Mouse (Mus musculus): Measurements from ENCODE around the gene Ccna1. TPM values are rescaled to one million over a fixed set of nuclear protein-coding genes. Genes with fewer than 3 reads are reported as not detected.

The Ccna1 gene
- polyA plus RNA-seq (2016; fragmentation: Nextera tagmentation; extraction: Ambion mirVana): 1.8 and 2.0 TPM in 2 replicates

DNA sequence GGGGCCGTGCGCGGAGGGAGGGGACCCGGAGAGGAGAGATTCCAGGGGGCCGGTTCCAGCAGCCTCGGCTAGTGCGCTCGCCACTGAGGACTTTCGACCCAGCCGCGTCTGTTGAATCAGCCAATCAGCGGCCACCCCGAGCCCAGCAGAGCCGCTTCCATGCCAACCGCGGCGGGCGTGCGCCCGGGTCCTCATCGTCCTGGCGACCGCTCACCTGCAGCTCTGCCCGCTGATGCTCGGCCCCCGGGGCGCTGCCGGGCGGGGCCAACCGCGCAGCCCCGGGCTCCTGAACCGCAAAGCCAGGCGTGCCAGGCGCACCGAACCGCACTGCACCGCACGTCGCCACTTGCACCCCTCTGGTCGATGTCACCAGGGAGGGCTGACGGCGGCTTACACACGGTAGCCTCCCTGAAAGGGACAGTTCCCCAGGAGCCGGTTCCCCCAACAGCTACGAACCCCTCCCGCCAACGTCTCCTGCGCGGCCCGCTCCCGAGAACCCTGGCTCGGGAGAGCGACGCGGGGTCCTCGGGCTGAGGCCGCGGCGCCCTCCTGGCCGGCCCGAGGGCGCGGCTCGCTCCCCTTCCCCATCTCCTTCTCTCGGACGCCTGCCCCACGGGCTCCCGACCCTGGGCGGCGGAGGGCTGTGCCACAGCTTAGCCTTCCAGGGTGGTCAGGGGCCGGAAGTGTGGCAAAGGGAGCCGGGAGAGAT lies at the start of gene Ccna1:
TSS of gene Ccna1 (minus strand) at position 464 of the 709 bp plus-strand sequence.
- Histone ChIP-seq H3K4me2 (replicated peaks) (peak within 1 kb of the TSS; percentile 99), H3K9me3 (no peaks in the 10 kb centered on the region), H3K4me1 (peaks cover 11% of the 10 kb centered on the region), H3K27ac (no peak within 1 kb of the TSS), H3K36me3 (no peaks in the 10 kb centered on the region), H3K4me3 (peak within 1 kb of the TSS; percentile 59), H3K27me3 (replicated peaks) (peaks cover 22% of the 10 kb centered on the region), H3K9ac (peak within 1 kb of the TSS; percentile 64)
- WGBS: under 1% methylated on average over 73 of the region's 73 CpGs
- peak; percentile 98 for ATAC-seq (ENCODE audit: low FRiP score, low read depth)

DNA sequence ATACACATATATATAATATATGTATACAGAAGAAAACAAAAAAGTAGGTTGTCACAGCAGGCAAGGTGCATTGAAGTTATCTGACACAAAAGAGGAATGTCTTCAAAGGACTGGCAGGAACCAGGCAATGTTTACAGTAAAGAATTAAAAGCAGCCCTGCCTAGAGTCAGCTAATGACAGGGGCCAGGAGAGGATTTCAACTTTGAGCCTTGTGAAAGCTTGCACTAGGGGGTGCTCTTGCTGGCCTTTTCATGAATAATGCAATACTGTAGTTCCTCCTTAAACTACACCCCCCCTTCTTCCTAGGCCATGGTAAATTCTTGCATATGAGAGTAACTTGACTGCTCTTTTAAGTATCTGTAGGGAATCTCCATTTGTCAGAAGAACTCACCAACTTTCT lies 45.8 kb upstream of the Ccna1 start:
- ATAC-seq (ENCODE audit: low FRiP score, low read depth): no peak
- H3K9ac ChIP-seq: no peak overlapping the region
- no peak overlapping the region for H3K4me3 ChIP-seq
- no peaks in the 10 kb centered on the region for H3K9me3 ChIP-seq
- no peaks in the 10 kb centered on the region for H3K27me3 ChIP-seq (replicated peaks)
- no peaks in the 10 kb centered on the region for H3K36me3 ChIP-seq
- no peak overlapping the region for H3K27ac ChIP-seq
- H3K4me2 ChIP-seq (replicated peaks): no peak overlapping the region
- H3K4me1 ChIP-seq: peaks cover 14% of the 10 kb centered on the region; the same call in 1 of the 2 replicates

DNA sequence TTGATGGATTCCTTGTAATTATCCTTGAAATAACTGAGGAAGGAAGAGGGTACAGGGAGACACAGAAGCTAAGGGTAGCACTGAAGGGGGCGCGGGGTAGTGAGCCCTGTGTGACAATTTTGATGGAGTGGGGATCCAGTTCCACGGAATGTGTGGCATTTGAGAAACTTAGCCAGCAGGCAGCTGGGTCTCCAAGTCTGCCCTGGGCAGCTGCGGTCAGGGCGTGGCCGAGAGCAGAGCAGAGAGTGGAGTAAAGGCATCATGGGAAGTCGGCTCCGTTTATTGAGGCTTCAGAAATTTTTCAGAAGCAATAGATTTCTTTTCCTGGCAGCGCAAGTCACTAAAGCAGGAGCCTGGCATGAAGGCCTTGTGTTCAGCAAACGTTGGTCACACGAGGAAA lies 43.7 kb upstream of the Ccna1 start:
- Histone ChIP-seq H3K36me3 (no peaks in the 10 kb centered on the region), H3K4me2 (replicated peaks) (no peak overlapping the region), H3K27me3 (replicated peaks) (no peaks in the 10 kb centered on the region), H3K4me3 (no peak overlapping the region), H3K27ac (no peak overlapping the region), H3K9ac (no peak overlapping the region), H3K4me1 (peaks cover 18% of the 10 kb centered on the region; the same call in 1 of the 2 replicates), H3K9me3 (no peaks in the 10 kb centered on the region)
- ATAC-seq (ENCODE audit: low FRiP score, low read depth): no peak
- WGBS: 78% methylated on average over 11 of the region's 11 CpGs

DNA sequence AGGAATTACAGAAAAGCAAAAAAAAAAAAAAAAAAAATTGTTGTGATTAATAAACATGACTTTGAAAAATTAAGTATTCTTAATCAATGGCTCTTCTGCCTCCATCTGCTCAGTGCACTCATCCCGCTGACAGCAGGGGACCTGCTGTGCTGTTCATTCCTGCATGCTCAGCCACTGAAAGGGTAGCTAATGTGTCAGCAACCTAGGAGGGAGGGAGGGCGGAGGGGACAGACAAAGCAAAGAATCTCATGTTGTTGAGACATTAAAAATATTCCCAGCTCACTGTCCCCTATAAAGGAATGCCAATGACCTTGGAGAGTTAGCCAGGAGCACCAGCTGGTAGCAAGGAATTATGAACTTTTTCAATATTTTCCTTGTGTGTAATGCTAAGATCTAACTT lies 42.7 kb upstream of the Ccna1 start:
- Histone ChIP-seq H3K27me3 (replicated peaks) (no peaks in the 10 kb centered on the region), H3K4me3 (no peak overlapping the region), H3K27ac (no peak overlapping the region), H3K9me3 (no peaks in the 10 kb centered on the region), H3K36me3 (no peaks in the 10 kb centered on the region), H3K9ac (no peak overlapping the region), H3K4me1 (peaks cover 18% of the 10 kb centered on the region; the same call in 1 of the 2 replicates), H3K4me2 (replicated peaks) (no peak overlapping the region)
- no peak for ATAC-seq (ENCODE audit: low FRiP score, low read depth)
- WGBS: 18% methylated on average over 2 of the region's 2 CpGs

DNA sequence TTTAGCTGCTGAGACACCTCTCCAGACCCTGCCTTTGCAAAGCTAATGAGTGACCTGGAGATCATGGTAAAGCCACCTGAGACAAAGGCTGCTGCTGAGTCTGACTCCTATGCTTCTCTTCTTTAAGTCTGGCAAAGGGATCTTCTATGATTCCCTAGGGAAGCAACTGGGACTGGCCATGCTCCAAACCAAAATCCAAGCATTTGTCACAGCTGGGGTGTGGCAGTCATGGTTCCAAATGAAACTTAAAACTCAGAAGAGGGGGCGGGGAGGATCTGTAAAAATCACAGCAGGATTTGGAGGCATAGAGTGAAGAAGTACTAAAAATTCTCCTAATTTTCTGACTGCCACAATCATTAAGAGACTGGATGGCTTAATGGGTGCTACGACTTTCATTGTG lies 41.9 kb upstream of the Ccna1 start:
- Histone ChIP-seq H3K4me1 (peaks cover 18% of the 10 kb centered on the region; the same call in 1 of the 2 replicates), H3K9ac (no peak overlapping the region), H3K9me3 (no peaks in the 10 kb centered on the region), H3K4me2 (replicated peaks) (no peak overlapping the region), H3K4me3 (no peak overlapping the region), H3K27ac (no peak overlapping the region), H3K27me3 (replicated peaks) (no peaks in the 10 kb centered on the region), H3K36me3 (no peaks in the 10 kb centered on the region)
- 67% methylated on average over 2 of the region's 2 CpGs for WGBS
- no peak for ATAC-seq (ENCODE audit: low FRiP score, low read depth)

DNA sequence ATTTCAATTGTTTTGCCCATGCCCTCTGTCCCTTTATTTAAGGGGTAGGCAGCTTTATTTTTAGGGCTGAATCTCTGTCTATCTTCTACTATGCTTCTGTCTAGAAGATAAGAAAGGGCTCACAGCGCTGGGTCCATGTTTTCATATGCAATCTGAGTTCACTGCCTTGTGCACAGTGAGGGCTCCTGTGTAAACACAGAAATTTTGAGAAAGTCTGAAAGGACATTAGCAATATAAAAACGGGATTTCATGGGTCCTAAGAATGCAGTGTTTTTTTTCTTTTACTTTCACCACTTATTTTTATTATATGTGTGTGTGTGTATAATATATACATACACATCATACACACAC lies 41.3 kb upstream of the Ccna1 start:
- peaks cover 18% of the 10 kb centered on the region; the same call in 1 of the 2 replicates for H3K4me1 ChIP-seq
- H3K36me3 ChIP-seq: no peaks in the 10 kb centered on the region
- H3K9ac ChIP-seq: no peak overlapping the region
- H3K4me3 ChIP-seq: no peak overlapping the region
- H3K4me2 ChIP-seq (replicated peaks): no peak overlapping the region
- H3K27me3 ChIP-seq (replicated peaks): no peaks in the 10 kb centered on the region
- no peaks in the 10 kb centered on the region for H3K9me3 ChIP-seq
- no peak for ATAC-seq (ENCODE audit: low FRiP score, low read depth)
- WGBS: 73% methylated on average over 2 of the region's 2 CpGs
- H3K27ac ChIP-seq: 0 out of 2 replicates have a peak overlapping the region, but pooled peaks have one; percentile 22

DNA sequence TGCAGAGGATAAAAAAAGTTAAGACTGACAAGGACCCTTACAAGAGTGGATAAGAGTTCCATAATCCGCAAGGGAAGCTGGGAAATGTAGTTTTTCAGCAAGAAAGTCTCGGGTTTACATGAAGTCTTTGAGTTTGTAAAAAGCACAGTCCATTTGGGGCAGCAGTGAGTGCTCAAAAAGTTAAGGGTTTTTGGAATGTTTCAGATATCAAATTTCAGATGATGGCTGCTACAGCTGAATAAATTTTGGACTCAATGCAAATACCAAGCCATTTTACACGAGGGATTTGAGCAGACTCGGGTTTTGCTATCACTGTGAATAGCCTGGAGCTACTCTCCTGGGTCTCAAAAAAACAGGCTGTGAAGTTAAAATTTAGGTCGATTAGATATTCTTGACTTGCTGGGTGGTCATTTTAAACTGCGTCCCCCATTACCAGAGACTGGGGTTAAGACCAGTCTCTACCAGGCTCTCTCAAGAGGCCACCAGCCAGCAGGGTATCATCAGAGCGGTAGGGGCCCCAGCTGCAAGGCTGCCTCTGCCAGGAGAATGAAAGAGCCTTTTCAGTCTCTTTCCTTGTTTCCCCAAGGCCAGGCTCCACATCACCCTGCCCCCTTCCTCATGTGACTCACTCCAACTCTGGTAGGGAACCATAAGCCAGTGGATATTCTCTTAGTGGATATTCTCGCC lies 40.8 kb upstream of the Ccna1 start:
- H3K4me1 ChIP-seq: peaks cover 18% of the 10 kb centered on the region; the same call in 1 of the 2 replicates
- no peak overlapping the region for H3K9ac ChIP-seq
- H3K27ac ChIP-seq: 0 out of 2 replicates have a peak overlapping the region, but pooled peaks have one; percentile 22
- 31% methylated on average over 8 of the region's 8 CpGs for WGBS
- peak overlapping the region; percentile 22; the same call in 1 of the 2 replicates for H3K4me2 ChIP-seq (replicated peaks)
- H3K27me3 ChIP-seq (replicated peaks): no peaks in the 10 kb centered on the region
- no peaks in the 10 kb centered on the region for H3K36me3 ChIP-seq
- ATAC-seq (ENCODE audit: low FRiP score, low read depth): 0 out of 2 replicates have a peak, but pooled peaks have one; percentile 65
- no peaks in the 10 kb centered on the region for H3K9me3 ChIP-seq
- H3K4me3 ChIP-seq: no peak overlapping the region

DNA sequence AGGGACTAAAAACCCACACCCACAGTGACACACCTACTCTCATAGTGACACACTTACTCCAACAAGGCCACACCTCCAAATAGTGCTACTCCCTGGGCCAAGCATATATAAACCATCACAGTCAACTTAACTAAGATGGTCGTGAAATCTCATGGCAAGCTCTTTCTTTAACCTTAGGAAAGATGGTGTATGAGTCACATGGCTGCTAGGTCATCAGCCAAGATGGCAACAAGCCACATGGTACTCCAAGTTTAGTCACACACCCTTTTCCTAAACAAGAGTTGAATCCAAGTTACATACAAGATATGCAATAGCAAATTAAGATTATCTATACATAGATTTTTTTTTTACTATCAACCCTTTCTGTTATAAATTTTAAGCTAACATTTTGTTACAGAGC lies 37.9 kb upstream of the Ccna1 start:
- no peak overlapping the region for H3K4me3 ChIP-seq
- no peak overlapping the region for H3K27ac ChIP-seq
- no peaks in the 10 kb centered on the region for H3K27me3 ChIP-seq (replicated peaks)
- H3K36me3 ChIP-seq: no peaks in the 10 kb centered on the region
- no peak overlapping the region for H3K9ac ChIP-seq
- peaks cover 18% of the 10 kb centered on the region; the same call in 1 of the 2 replicates for H3K4me1 ChIP-seq
- H3K9me3 ChIP-seq: no peaks in the 10 kb centered on the region
- no peak overlapping the region for H3K4me2 ChIP-seq (replicated peaks)
- WGBS: 72% methylated on average over 1 of the region's 1 CpGs
- no peak for ATAC-seq (ENCODE audit: low FRiP score, low read depth)

DNA sequence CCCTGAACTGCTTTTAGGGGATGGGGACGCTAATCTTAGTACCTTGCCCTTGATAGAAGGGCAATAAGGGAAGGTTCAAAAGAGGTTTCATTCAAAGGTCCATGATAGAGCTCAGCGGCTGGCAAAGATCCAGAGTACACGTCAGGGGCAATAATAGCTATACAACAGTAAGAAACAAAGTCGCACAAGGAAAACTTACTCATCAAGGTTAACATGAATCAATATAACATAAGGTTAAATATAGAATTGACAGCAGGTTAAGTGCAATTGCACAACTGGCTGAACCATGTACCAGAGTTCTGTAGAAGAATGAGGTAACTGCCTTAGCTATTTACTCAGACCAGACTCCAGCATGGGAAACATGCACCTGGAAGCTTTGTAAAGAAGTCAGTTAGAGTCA lies 34.0 kb upstream of the Ccna1 start:
- Histone ChIP-seq H3K4me2 (replicated peaks) (no peak overlapping the region), H3K9ac (no peak overlapping the region), H3K4me3 (no peak overlapping the region), H3K4me1 (no peaks in the 10 kb centered on the region; the same call in 1 of the 2 replicates), H3K36me3 (no peaks in the 10 kb centered on the region), H3K27me3 (replicated peaks) (no peaks in the 10 kb centered on the region), H3K9me3 (no peaks in the 10 kb centered on the region), H3K27ac (no peak overlapping the region)
- ATAC-seq (ENCODE audit: low FRiP score, low read depth): no peak
- 80% methylated on average over 4 of the region's 4 CpGs for WGBS

DNA sequence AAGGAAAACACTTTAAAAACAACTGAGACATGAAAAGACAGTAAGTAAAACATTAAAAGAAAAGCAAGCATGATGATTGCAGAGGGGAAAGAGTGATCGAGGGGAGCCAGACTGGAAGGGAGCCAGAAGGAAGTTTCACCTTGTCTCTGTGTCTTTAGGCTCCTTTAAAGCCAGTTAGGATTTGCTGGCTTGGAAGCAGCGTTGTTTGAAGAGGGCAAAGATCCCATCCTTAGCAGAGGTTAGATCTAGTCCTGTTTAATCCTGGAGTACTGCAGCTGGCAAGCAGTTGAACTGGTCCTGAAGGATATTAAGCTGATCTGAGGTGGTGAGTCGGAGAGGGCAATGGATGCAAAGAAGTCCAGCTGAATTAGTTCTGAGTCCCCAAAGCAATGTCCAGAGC lies 33.5 kb upstream of the Ccna1 start:
- Histone ChIP-seq H3K4me3 (no peak overlapping the region), H3K9me3 (no peaks in the 10 kb centered on the region), H3K4me2 (replicated peaks) (no peak overlapping the region), H3K9ac (no peak overlapping the region), H3K4me1 (no peaks in the 10 kb centered on the region; the same call in 1 of the 2 replicates), H3K27me3 (replicated peaks) (no peaks in the 10 kb centered on the region), H3K27ac (no peak overlapping the region), H3K36me3 (no peaks in the 10 kb centered on the region)
- 80% methylated on average over 3 of the region's 3 CpGs for WGBS
- ATAC-seq (ENCODE audit: low FRiP score, low read depth): no peak

DNA sequence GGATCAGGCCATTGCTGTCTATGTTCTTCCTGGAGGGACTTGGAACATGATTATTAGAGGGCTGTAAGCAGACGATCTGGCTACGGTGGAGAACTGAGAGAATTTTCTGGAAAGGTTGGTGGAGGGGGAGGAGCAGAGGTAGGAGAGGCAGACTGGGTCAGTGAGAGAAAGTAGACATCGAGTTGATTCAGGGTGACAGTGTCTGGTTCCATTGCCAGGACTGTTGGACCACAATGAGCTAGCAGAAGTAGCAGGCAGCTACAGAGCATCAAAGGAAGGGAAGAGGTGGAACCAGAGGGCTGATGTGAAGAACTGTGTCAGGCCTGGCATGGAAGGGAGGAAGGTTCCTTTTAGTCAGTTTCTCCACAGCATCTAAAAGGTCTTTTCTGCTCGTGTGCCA lies 33.1 kb upstream of the Ccna1 start:
- no peak overlapping the region for H3K9ac ChIP-seq
- no peak for ATAC-seq (ENCODE audit: low FRiP score, low read depth)
- no peaks in the 10 kb centered on the region for H3K36me3 ChIP-seq
- no peak overlapping the region for H3K4me2 ChIP-seq (replicated peaks)
- H3K4me1 ChIP-seq: no peaks in the 10 kb centered on the region; the same call in 1 of the 2 replicates
- H3K4me3 ChIP-seq: no peak overlapping the region
- H3K27me3 ChIP-seq (replicated peaks): no peaks in the 10 kb centered on the region
- H3K27ac ChIP-seq: no peak overlapping the region
- WGBS: 79% methylated on average over 4 of the region's 4 CpGs
- H3K9me3 ChIP-seq: no peaks in the 10 kb centered on the region

DNA sequence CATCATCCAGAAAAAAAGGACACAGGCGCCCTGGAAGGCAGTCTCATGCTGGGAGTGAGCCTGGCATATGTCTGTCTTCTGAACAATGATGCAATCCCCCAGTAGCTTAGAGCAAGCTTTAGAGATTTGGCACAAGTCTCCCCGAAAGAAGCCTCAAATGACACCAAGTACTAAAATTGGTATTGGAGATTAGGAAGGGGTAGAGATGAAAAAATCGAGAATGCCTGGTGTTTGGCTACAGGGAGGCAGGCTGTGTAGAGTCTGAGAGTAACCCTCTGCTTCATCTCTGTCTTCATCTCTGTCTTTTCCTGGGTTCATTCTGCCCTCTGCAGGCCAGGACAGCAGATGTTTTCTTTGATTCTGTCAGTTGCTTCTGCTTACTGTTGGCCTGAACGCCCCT lies 32.1 kb upstream of the Ccna1 start:
- Histone ChIP-seq H3K9ac (no peak overlapping the region), H3K4me3 (no peak overlapping the region), H3K36me3 (no peaks in the 10 kb centered on the region), H3K27ac (no peak overlapping the region), H3K4me1 (no peaks in the 10 kb centered on the region; the same call in 1 of the 2 replicates), H3K9me3 (no peaks in the 10 kb centered on the region), H3K4me2 (replicated peaks) (no peak overlapping the region), H3K27me3 (replicated peaks) (no peaks in the 10 kb centered on the region)
- ATAC-seq (ENCODE audit: low FRiP score, low read depth): 0 out of 2 replicates have a peak, but pooled peaks have one; percentile 21
- 73% methylated on average over 4 of the region's 4 CpGs for WGBS
